Mouse (Mus musculus) T-helper 2 cell (primary cell): ENCODE results near the gene Hist2h3b.
"Not testable (repeated sequence)": the region's sequence is repeated elsewhere in the genome, so short reads cannot be mapped to it uniquely, and the experiment has no call there.

Source experiments
- in situ Hi-C: fragments of 300-600 bp; cut with MboI, MseI; formaldehyde crosslinking; loops from one replicate; pipeline ENCODE4 v1.15.1; 2025; ENCODE audit warnings: high pct_unique_total_duplicates

Gene Hist2h3b

GRCm38 (mm10) chr3:96238954-96239793 is 29.3 kb upstream of the Hist2h3b start, which contains the start of gene Hist2h3c2:
Hist2h3c2 (minus strand) TSS chr3:96239127.
- in situ Hi-C loops, result not testable (repeated sequence)

GRCm38 (mm10) chr3:96239949-96240798 is 28.3 kb upstream of the Hist2h3b start, which contains the start of gene Hist2h2aa2:
Hist2h2aa2 (minus strand) TSS chr3:96240276.
- in situ Hi-C loops, result not testable (repeated sequence)

GRCm38 (mm10) chr3:96240799-96241197 is 27.7 kb upstream of the Hist2h3b start:
- in situ Hi-C loops, result no loop called here

DNA sequence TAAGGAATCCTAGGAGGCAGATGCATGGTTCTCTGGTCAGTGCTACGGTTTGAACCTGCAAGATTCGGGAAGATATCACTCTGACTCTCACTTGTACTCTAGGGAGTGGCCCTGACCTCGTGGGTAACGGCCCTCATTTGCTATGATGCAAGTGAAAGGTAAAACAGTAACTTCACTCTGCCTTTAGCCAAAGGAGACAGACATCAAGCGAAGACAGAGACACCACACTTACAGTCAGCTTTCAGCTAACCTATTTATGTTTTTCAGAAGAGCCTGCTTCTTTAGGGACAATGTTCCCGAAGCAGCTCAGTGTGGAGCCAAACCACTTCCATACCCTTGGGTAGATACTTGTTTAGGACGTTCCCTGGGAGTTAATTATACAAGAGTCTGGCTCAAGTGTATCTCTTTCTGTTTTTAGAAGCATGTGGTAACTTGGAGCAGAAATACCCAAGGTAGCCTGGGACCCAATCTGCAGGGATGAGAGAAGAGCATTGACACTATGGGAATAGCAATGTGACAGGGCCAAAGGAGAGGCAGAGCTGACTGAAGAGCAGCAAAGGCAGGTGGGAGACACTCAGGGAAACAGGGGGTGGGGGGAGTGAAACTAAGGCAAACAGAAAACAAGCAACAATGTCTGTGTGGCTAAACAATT is 24.4 kb upstream of the Hist2h3b start:
- in situ Hi-C loops, result no loop called here

DNA sequence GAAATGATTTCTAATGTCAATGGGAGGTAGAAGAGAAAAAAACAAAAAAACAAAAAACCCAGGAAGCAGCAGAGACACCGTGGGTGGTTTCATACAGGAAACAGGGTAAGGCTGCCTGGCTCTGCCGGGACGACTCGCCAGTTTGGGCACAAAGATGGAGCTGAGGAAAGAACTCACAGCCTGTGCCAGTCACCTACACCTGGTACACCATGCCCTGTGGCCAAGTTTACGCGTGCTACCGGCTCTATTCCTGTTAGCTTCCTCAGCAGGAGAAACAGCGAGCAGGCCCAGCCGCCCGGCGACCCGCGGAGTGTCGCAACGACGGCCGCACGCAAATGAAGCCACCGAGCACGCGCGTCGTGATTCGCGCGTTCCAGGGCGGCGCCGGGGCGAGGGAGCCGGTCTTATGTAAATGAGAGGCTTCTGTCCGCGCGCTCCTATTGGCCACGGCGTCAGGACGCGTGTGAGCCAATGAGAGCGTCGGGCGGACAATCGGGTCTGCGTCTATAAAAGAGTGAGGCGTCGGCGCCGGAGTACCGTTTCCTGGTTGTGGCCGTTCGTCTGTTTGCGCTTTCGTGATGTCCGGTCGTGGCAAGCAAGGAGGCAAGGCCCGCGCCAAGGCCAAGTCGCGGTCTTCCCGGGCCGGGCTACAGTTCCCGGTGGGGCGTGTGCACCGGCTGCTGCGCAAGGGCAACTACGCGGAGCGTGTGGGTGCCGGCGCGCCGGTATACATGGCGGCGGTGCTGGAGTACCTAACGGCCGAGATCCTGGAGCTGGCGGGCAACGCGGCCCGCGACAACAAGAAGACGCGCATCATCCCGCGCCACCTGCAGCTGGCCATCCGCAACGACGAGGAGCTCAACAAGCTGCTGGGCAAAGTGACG is 23.2 kb upstream of the Hist2h3b start, which contains the start of gene Hist2h2aa1:
Gene Hist2h2aa1 (plus strand): TSS at position 495 of the 884 bp plus-strand sequence.
- in situ Hi-C loops, result not testable (repeated sequence)

DNA sequence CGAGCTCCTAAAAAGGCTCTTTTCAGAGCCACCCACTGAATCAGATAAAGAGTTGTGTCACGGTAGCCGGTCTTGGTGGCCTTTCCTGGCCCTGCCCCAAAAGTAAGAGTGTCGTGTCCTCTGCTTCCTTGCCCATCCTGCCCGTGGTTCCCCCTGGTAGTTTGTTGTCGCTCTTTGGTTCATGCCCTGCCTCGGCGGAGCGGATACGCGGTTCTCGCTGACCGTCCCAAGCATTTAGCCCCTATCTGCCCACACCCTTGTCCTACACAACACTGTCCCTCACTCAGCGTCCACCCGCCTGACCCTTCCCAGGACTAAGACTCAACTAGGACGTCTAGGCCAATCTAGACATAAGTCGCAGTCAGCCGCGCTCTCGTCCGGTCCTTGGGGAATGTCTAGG is 22.4 kb upstream of the Hist2h3b start:
- in situ Hi-C loops, result not testable (repeated sequence)

DNA sequence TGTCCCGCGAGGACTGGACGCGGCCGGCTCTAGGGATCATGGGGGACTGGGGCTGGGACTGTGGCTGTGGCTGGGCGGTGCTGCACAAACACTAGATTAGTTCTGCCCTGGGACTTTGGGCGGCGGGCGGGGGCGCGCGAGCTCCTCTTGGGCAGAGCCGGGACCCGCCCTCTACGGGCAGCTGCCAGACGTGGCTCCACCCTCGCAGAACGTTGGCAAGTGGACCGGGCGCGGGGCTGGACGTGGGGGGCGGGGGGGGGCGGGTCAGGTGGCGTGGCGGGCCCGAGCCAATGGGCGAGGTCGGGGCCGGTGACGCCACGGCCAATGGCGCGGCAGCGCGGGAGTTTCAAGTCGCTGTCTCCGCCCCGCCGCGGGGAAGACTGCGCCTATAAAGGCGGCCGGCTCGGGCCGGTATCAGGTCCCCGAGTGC is 22.0 kb upstream of the Hist2h3b start, which contains the start of gene Hist2h3c1:
Gene Hist2h3c1 (plus strand): TSS at position 259 of the 430 bp plus-strand sequence.
- in situ Hi-C loops, result not testable (repeated sequence)

- in situ Hi-C loops, result no loop called here
Measured at GRCm38 (mm10) chr3:96247356-96248140, 20.9 kb upstream of the Hist2h3b start.

DNA sequence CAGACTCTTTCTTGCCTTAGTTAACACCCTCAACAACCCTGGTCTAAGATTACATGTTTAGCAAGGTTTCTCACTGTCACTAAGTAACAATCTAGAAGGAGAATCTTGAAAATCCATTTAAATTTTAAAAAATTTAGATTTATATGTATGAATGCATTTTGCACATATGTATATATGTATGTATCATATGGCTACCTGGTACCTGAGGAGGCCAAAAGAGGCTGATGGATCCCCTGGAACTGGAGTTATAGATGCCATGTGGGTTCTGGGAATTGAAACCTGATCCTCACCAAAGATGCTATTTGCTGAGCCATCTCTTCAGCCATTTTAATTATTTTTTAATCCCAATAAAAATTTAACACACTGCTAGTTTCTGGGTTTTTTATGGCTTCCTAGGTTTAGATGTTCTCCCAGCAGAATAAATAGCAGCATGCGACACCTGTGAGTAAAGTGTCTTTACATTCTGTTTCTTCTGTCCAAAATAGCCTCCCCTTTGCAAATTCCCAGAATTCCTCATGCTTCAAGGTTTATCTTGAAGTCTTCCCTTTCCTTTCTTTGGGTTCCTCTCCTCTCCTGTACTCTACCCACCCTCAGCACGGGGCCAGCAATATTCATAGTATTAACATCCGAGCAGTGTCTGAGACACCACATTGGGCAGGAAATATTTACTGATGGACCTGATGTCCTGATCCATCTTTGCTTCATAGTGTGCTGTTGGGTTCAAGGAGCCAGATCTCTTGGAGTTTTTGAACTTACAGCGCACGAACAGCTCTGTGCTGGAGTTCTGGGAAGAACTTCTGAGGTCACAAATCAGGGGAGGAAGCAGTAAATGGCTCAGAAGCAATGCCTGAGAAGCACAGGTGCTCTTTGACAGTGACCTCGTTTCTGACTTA is 20.1 kb upstream of the Hist2h3b start:
- in situ Hi-C loops, result no loop called here

DNA sequence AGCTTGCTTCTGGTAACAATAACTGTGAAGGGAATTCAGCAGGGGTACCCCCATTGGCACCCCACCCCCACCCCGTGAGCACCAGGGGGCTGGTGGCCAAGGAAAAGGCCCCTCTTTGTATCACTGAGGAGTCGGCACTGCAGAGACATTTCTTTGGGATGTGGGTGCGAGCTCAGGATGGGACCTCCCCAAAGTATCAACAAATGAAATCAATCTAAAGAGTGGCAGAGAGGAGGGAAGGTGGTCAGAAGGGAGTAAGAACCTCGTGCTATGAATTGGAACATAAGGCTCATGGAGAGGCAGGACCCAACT is 19.5 kb upstream of the Hist2h3b start:
- in situ Hi-C loops, result no loop called here

DNA sequence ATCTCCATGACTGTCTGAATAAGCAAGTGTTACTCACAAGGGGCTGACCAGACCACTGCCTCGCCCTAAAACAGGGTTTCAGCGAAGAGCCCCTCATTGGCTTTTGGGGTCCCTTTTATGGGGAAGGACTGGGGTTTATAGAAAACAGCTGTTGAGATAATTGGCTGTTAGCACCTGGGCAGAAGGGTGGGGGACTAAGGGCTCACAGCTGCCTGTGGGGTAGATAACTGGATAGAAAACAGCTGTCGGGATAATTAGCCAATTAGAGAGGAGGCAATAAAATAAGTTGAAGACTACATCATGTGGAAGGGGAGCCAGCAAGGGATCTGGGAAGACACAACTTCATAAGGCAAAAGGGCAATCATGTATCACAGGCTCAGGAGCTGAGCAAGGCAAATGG is 17.6 kb upstream of the Hist2h3b start:
- in situ Hi-C loops, result no loop called here

GRCm38 (mm10) chr3:96251787-96252186 is 16.7 kb upstream of the Hist2h3b start:
- in situ Hi-C loops, result no loop called here

DNA sequence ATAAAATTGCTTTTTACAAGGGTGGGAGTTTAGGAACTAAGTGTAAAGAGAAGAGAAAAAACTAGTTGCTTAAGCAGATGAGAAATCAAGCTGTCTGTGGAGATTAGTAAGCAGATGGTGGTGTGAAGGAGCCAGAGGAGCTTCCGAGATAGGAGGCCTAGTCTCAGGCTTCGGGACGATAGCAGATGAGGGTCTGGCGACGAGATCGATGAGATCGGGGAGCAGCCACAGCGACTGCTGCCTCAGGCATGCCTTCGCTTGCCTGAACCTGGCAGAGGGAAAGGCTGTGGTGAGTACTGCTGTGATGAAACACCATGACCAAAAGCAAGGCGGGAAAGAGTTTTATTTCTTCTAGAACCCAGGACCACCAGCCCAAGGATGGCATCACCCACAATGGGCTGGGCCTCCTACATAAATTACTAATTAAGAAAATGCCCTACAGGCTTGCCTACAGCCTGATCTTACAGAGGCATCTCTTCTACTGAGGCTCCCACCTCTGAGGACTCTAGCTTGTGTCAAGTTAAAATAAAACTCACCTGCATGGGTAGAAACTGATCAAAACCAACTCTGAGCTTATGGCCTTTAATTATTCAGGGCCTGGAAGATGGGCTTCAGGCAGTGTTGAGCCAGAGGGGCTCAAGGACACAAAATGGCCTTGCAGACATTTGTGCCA is 13.6 kb upstream of the Hist2h3b start:
- in situ Hi-C loops, result no loop called here

DNA sequence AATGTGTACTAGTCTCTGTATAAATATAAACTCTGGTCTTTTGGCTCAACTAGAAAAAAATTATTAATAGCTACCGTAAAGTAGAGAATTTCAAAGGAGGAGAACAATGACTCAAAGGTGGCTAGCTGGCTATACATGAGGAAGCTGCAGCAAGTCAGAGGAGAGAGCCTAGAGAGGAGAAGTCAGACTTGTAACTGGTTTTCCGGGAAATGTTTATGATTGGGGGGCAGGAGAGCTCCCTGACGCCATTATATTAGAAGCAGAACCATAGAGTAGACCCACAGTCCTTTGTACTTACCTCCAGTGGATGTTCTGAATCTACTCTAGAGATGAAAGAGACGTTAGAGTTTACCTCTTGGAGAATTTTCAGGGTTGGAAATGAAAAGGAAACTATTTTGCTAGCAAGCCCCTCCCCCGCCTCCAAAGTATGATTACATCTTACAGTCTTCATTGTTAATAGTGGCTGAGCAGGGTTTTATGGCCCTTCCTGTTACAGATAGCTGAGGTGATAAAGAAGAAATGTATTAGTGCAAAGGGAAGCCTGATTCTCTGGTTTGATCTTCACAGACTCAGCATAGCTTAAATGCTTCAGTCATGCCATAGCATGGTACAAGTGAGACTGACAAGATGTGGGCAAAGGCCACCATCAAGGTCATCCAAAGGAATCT is 12.4 kb upstream of the Hist2h3b start:
- in situ Hi-C loops, result no loop called here

DNA sequence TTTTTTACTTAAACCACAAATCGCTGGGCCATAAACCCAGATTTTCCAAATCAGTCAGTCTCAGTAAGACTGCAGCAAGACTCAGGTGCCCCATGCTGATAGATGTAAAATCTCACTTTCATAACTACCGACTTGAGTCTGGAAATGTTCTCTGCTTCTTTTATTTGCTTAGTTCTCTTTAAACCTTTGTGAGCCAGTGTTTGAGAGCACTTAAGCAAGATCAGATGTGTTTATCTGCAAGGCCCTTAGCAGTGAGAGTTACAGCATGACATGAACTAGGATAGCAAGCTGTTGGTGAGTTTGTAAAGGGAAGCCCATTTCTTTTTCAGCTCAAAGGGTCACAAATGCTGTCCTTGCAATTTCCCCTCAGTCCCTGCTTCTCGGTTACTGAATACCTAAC is 11.3 kb upstream of the Hist2h3b start:
- in situ Hi-C loops, result no loop called here

DNA sequence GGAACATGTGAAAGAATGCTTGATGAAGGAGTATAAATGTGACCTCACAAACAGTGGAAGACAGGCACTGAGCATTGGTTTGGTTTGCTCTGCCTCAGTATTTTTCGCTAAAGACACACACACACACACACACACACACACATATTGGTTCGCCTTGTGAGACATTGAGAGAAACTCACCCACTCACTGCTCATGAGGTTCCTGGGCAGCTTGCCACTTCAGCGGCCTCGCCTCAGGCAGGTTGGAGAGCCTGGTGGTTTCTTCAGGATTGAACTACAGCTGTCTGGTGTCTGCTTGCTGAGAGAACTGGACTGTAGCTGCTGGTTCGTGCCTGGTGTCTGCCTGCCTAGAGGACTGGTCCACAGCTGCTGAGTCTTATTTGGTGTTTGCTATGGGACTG is 8.2 kb upstream of the Hist2h3b start:
- in situ Hi-C loops, result loop anchor here (10.0 kb wide), 1 partner anchor 585 kb away; no protein-coding TSS in a partner anchor

DNA sequence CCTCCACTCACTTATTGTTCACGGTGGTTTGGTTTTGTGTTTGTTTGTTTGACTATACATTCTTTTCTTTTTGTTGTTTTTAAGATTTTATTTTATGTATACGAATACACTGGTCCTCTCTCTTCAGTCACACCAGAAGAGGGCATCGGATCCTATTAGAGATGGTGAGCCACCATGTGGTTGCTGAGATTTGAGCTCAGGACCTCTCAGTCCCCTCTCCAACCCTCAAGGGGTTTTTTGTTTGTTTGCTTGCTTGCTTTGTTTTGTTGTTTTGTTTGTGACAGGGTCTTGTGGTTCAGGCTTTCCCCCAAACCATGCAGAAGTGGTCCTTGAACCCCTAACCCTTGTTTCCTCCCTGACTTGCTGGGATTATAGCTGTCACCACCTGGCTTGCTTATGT is 6.8 kb upstream of the Hist2h3b start:
- in situ Hi-C loops, result loop anchor here (10.0 kb wide), 1 partner anchor 587 kb away; no protein-coding TSS in a partner anchor
